Mouse (Mus musculus): ENCODE results near the gene Pglyrp3.
"Not testable (repeated sequence)": the region's sequence is repeated elsewhere in the genome, so short reads cannot be mapped to it uniquely, and the experiment has no call there.

Pglyrp3 gene

GRCm38 (mm10) chr3:92014283-92014682, at the start of gene Pglyrp3:
Gene Pglyrp3 (plus strand): TSS chr3:92014583.
- DNase-seq: no peak

GRCm38 (mm10) chr3:92011001-92011400, 3.4 kb upstream of the Pglyrp3 start:
- no peak for DNase-seq

GRCm38 (mm10) chr3:92024541-92024940, 10.2 kb downstream of the Pglyrp3 start:
- not testable (repeated sequence) for DNase-seq

GRCm38 (mm10) chr3:92033203-92033602, 18.8 kb downstream of the Pglyrp3 start:
- no peak for DNase-seq

GRCm38 (mm10) chr3:92033892-92034291, 19.5 kb downstream of the Pglyrp3 start:
- no peak for DNase-seq

GRCm38 (mm10) chr3:92050382-92051054, 36.1 kb downstream of the Pglyrp3 start:
- no peak for DNase-seq

GRCm38 (mm10) chr3:92080462-92081284, 66.3 kb downstream of the Pglyrp3 start:
- peak; percentile 65 to 75 for DNase-seq

Measured in lung, postnatal 4 days (tissue).